Mouse (Mus musculus): ENCODE data around the gene Tmem176b. TPM values are rescaled to one million over a fixed set of nuclear protein-coding genes. Genes with fewer than 3 reads are reported as not detected.

Tmem176b gene
- polyA plus RNA-seq, 1 experiment from 2014 or later = 235 TPM

GRCm38 (mm10) chr6:48862816-48863215 is 21.5 kb upstream of the Tmem176b start:
- Histone ChIP-seq H3K36me3 (no peaks in the 10 kb centered on the region), H3K4me1 (0 out of 2 replicates have a peak, but pooled peaks cover 7% of the 10 kb centered on the region), H3K9me3 (no peaks in the 10 kb centered on the region), H3K9ac (no peak overlapping the region), H3K27ac (no peak overlapping the region), H3K27me3 (no peaks in the 10 kb centered on the region), H3K4me3 (no peak overlapping the region), H3K4me2 (no peak overlapping the region)
- no peak for ATAC-seq (ENCODE audit: insufficient number of reproducible peaks, low FRiP score, low TSS enrichment, low read depth)
- 72% methylated on average over 4 of the region's 4 CpGs for WGBS

GRCm38 (mm10) chr6:48861616-48862280 is 20.5 kb upstream of the Tmem176b start:
- 0 out of 2 replicates have a peak, but pooled peaks cover 7% of the 10 kb centered on the region for H3K4me1 ChIP-seq
- no peak overlapping the region for H3K4me3 ChIP-seq
- H3K27ac ChIP-seq = no peak overlapping the region
- no peaks in the 10 kb centered on the region for H3K9me3 ChIP-seq
- H3K36me3 ChIP-seq = no peaks in the 10 kb centered on the region
- H3K9ac ChIP-seq = no peak overlapping the region
- no peak overlapping the region for H3K4me2 ChIP-seq
- 0 out of 2 replicates have a peak, but pooled peaks have one; percentile 57 for ATAC-seq (ENCODE audit: insufficient number of reproducible peaks, low FRiP score, low TSS enrichment, low read depth)
- no peaks in the 10 kb centered on the region for H3K27me3 ChIP-seq
- WGBS = 68% methylated on average over 12 of the region's 12 CpGs

GRCm38 (mm10) chr6:48860851-48861250 is 19.6 kb upstream of the Tmem176b start:
- no peaks in the 10 kb centered on the region for H3K36me3 ChIP-seq
- no peak overlapping the region for H3K4me2 ChIP-seq
- no peaks in the 10 kb centered on the region for H3K27me3 ChIP-seq
- H3K9ac ChIP-seq = no peak overlapping the region
- WGBS = 83% methylated on average over 1 of the region's 1 CpGs
- no peak for ATAC-seq (ENCODE audit: insufficient number of reproducible peaks, low FRiP score, low TSS enrichment, low read depth)
- no peak overlapping the region for H3K27ac ChIP-seq
- H3K4me1 ChIP-seq = 0 out of 2 replicates have a peak, but pooled peaks cover 7% of the 10 kb centered on the region
- no peak overlapping the region for H3K4me3 ChIP-seq
- H3K9me3 ChIP-seq = no peaks in the 10 kb centered on the region

- H3K4me2 ChIP-seq = peak overlapping the region; percentile 37
- H3K4me1 ChIP-seq = 0 out of 2 replicates have a peak, but pooled peaks cover 7% of the 10 kb centered on the region
- H3K36me3 ChIP-seq = no peaks in the 10 kb centered on the region
- no peaks in the 10 kb centered on the region for H3K27me3 ChIP-seq
- H3K9ac ChIP-seq = no peak overlapping the region
- no peaks in the 10 kb centered on the region for H3K9me3 ChIP-seq
- H3K4me3 ChIP-seq = peak overlapping the region; percentile 21
- H3K27ac ChIP-seq = no peak overlapping the region
- 17% methylated on average over 23 of the region's 23 CpGs for WGBS
- no peak for ATAC-seq (ENCODE audit: insufficient number of reproducible peaks, low FRiP score, low TSS enrichment, low read depth)
Measured at GRCm38 (mm10) chr6:48860130-48860815, 19.0 kb upstream of the Tmem176b start.

- Histone ChIP-seq H3K27ac (no peak overlapping the region), H3K4me3 (no peak overlapping the region), H3K27me3 (no peaks in the 10 kb centered on the region), H3K9ac (no peak overlapping the region), H3K4me2 (no peak overlapping the region), H3K4me1 (0 out of 2 replicates have a peak, but pooled peaks cover 8% of the 10 kb centered on the region), H3K9me3 (no peaks in the 10 kb centered on the region), H3K36me3 (no peaks in the 10 kb centered on the region)
- no peak for ATAC-seq (ENCODE audit: insufficient number of reproducible peaks, low FRiP score, low TSS enrichment, low read depth)
- WGBS = 44% methylated on average over 8 of the region's 8 CpGs
Measured at GRCm38 (mm10) chr6:48857613-48858302, 16.5 kb upstream of the Tmem176b start.

GRCm38 (mm10) chr6:48854155-48854554 is 12.9 kb upstream of the Tmem176b start:
- no peak overlapping the region for H3K4me2 ChIP-seq
- no peak for ATAC-seq (ENCODE audit: insufficient number of reproducible peaks, low FRiP score, low TSS enrichment, low read depth)

GRCm38 (mm10) chr6:48851820-48852491 is 10.7 kb upstream of the Tmem176b start:
- peak; percentile 58; the same call in 1 of the 2 replicates for ATAC-seq (ENCODE audit: insufficient number of reproducible peaks, low FRiP score, low TSS enrichment, low read depth)

More at GRCm38 (mm10) chr6:48854155-48854554, 12.9 kb upstream of the Tmem176b start:
- H3K27me3 ChIP-seq = no peaks in the 10 kb centered on the region
- H3K36me3 ChIP-seq = no peaks in the 10 kb centered on the region
- peaks cover 2% of the 10 kb centered on the region; the same call in 1 of the 2 replicates for H3K4me1 ChIP-seq
- 96% methylated on average over 2 of the region's 2 CpGs for WGBS
- no peak overlapping the region for H3K27ac ChIP-seq
- no peak overlapping the region for H3K9ac ChIP-seq
- H3K4me3 ChIP-seq = no peak overlapping the region
- no peaks in the 10 kb centered on the region for H3K9me3 ChIP-seq

GRCm38 (mm10) chr6:48845086-48845485 is 3.8 kb upstream of the Tmem176b start:
- no peak overlapping the region for H3K9ac ChIP-seq
- no peaks in the 10 kb centered on the region for H3K9me3 ChIP-seq
- no peak for ATAC-seq (ENCODE audit: insufficient number of reproducible peaks, low FRiP score, low TSS enrichment, low read depth)
- H3K4me2 ChIP-seq = no peak overlapping the region
- H3K4me3 ChIP-seq = no peak overlapping the region
- H3K36me3 ChIP-seq = peaks cover 16% of the 10 kb centered on the region
- 65% methylated on average over 4 of the region's 4 CpGs for WGBS
- H3K4me1 ChIP-seq = peaks cover 22% of the 10 kb centered on the region
- H3K27ac ChIP-seq = no peak overlapping the region
- H3K27me3 ChIP-seq = no peaks in the 10 kb centered on the region

More at GRCm38 (mm10) chr6:48851820-48852491, 10.7 kb upstream of the Tmem176b start:
- Histone ChIP-seq H3K4me3 (peak overlapping the region; percentile 39), H3K4me2 (peak overlapping the region; percentile 60), H3K9me3 (no peaks in the 10 kb centered on the region), H3K27ac (peak overlapping the region; percentile 92), H3K36me3 (no peaks in the 10 kb centered on the region), H3K9ac (peak overlapping the region; percentile 37), H3K4me1 (peaks cover 2% of the 10 kb centered on the region; the same call in 1 of the 2 replicates), H3K27me3 (no peaks in the 10 kb centered on the region)
- 1% methylated on average over 29 of the region's 29 CpGs for WGBS

DNA sequence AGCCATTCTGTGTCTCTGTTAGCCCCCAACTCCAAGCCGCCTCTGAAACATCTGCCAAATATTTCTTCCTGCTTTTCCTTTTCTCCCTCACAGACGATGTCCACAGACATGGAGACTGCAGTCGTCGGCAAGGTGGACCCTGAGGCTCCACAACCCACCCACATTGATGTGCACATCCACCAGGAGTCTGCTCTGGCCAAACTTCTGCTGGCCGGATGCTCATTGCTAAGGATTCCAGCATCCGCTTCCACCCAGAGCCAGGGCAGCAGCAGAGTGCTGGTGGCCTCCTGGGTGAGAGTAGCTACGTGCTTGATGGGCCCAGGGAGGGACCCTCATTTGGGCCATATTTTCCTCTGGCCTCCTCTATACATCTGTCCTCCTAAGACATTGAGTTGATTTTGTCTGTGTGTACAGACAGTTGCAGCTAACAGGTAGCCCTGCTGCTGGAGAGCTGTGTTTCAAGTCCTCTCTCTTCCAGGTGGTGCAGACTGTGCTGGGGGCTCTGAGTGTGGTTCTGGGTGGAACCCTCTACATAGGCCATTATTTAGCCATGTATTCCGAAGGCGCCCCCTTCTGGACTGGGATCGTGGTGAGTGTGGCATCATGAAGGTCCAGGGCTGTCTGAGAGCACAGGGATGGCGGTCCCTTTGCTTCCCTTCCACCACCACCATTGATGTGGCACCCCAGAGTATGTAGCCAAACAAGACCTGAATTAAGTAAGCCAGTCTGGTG is 981 bp upstream of the Tmem176b start:
- Histone ChIP-seq H3K27me3 (no peaks in the 10 kb centered on the region), H3K4me1 (peaks cover 42% of the 10 kb centered on the region), H3K36me3 (peaks cover 27% of the 10 kb centered on the region), H3K9ac (0 out of 2 replicates have a peak overlapping the region, but pooled peaks have one; percentile 21), H3K4me3 (peak overlapping the region; percentile 45), H3K9me3 (no peaks in the 10 kb centered on the region), H3K4me2 (peak overlapping the region; percentile 64), H3K27ac (peak overlapping the region; percentile 83)
- ATAC-seq (ENCODE audit: insufficient number of reproducible peaks, low FRiP score, low TSS enrichment, low read depth) = no peak
- 61% methylated on average over 11 of the region's 11 CpGs for WGBS

- WGBS = 6% methylated on average over 7 of the region's 7 CpGs
- H3K27ac ChIP-seq = peak within 1 kb of the TSS; percentile 84
- H3K27me3 ChIP-seq = no peaks in the 10 kb centered on the region
- ATAC-seq (ENCODE audit: insufficient number of reproducible peaks, low FRiP score, low TSS enrichment, low read depth) = no peak
- peaks cover 43% of the 10 kb centered on the region for H3K4me1 ChIP-seq
- H3K4me2 ChIP-seq = peak within 1 kb of the TSS; percentile 64
- peaks cover 42% of the 10 kb centered on the region for H3K36me3 ChIP-seq
- peak within 1 kb of the TSS; percentile 39 for H3K9ac ChIP-seq
- no peaks in the 10 kb centered on the region for H3K9me3 ChIP-seq
- H3K4me3 ChIP-seq = peak within 1 kb of the TSS; percentile 45
Measured at GRCm38 (mm10) chr6:48840371-48840969, 826 bp downstream of the Tmem176b start, which contains the start of gene Tmem176a. TSS of gene Tmem176a (plus strand) at chr6:48840919.
